Mouse (Mus musculus): ENCODE results near the gene Pomp. TPM values are rescaled to one million over a fixed set of nuclear protein-coding genes. Genes with fewer than 3 reads are reported as not detected.
"Not testable (repeated sequence)": the region's sequence is repeated elsewhere in the genome, so short reads cannot be mapped to it uniquely, and the experiment has no call there.

Pomp gene
- polyA plus RNA-seq, 1 experiment from 2014 or later, result 172 TPM

DNA sequence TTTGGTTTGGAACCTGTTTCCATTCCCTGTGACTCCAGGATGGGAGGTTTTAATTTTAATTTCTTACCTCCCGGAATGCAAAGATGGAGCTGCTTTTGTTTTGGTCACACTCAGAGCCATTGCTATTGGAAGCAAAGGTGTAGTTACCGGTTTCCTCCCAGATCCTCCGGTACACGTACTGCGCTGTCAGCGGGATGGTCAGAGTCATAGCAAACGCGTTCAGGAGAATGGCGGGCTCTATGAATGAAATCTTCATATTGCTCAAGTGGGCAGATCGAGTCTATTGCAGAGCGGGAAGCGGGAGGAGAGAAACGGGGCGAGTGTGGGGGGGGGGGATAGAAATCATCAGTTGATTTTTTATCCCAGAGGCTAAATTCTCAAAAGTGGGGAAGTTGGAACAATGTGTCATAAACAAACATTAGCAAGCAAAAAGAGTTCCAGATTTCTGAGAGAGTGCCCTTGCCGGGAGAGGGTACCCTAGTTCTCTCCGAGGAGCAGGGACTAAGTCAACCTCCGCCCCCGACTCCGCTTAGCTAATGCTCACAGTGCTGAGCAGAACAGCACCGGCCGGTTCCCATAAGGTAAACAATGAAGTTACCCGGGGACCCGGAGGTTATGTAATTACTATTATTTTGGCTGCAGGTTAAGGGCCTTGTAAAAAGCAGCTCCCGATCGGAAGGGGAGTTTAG lies 33.6 kb downstream of the Pomp start:
- peaks cover 31% of the 10 kb centered on the region for H3K4me1 ChIP-seq (ENCODE audit: control insufficient read depth, low read depth, low read length)
- WGBS (ENCODE audit: insufficient replicate concordance), result 3% methylated on average over 25 of the region's 25 CpGs
- peak overlapping the region; percentile 87 for H3K27ac ChIP-seq (ENCODE audit: low read length)

GRCm38 (mm10) chr5:147894455-147895076 lies 34.3 kb downstream of the Pomp start, which contains the start of gene Slc46a3:
TSS of gene Slc46a3 (minus strand) at chr5:147894815.
- Histone ChIP-seq H3K27me3 (ENCODE audit: control insufficient read depth, insufficient read depth, low read depth, low read length) (no peaks in the 10 kb centered on the region), H3K9me3 (replicated peaks; ENCODE audit: control insufficient read depth, low read length) (no peaks in the 10 kb centered on the region), H3K4me2 (ENCODE audit: low read depth, low read length) (peak within 1 kb of the TSS; percentile 78), H3K36me3 (ENCODE audit: control insufficient read depth, insufficient read depth) (no peaks in the 10 kb centered on the region; the same call in 1 of the 2 replicates), H3K4me1 (ENCODE audit: control insufficient read depth, low read depth, low read length) (peaks cover 31% of the 10 kb centered on the region), H3K27ac (ENCODE audit: low read length) (peak within 1 kb of the TSS; percentile 87), H3K4me3 (ENCODE audit: low read depth, low read length) (peak within 1 kb of the TSS; percentile 81), H3K9ac (ENCODE audit: low read depth, low read length) (peak within 1 kb of the TSS; percentile 84)
- WGBS (ENCODE audit: insufficient replicate concordance), result under 1% methylated on average over 47 of the region's 47 CpGs
- ATAC-seq (ENCODE audit: low read depth), result peak; percentile 96

More for the DNA sequence above, 33.6 kb downstream of the Pomp start:
- Histone ChIP-seq H3K9me3 (replicated peaks; ENCODE audit: control insufficient read depth, low read length) (no peaks in the 10 kb centered on the region), H3K27me3 (ENCODE audit: control insufficient read depth, insufficient read depth, low read depth, low read length) (no peaks in the 10 kb centered on the region), H3K4me3 (ENCODE audit: low read depth, low read length) (peak overlapping the region; percentile 81), H3K4me2 (ENCODE audit: low read depth, low read length) (peak overlapping the region; percentile 78), H3K9ac (ENCODE audit: low read depth, low read length) (peak overlapping the region; percentile 84), H3K36me3 (ENCODE audit: control insufficient read depth, insufficient read depth) (no peaks in the 10 kb centered on the region; the same call in 1 of the 2 replicates)
- ATAC-seq (ENCODE audit: low read depth), result peak; percentile 35

DNA sequence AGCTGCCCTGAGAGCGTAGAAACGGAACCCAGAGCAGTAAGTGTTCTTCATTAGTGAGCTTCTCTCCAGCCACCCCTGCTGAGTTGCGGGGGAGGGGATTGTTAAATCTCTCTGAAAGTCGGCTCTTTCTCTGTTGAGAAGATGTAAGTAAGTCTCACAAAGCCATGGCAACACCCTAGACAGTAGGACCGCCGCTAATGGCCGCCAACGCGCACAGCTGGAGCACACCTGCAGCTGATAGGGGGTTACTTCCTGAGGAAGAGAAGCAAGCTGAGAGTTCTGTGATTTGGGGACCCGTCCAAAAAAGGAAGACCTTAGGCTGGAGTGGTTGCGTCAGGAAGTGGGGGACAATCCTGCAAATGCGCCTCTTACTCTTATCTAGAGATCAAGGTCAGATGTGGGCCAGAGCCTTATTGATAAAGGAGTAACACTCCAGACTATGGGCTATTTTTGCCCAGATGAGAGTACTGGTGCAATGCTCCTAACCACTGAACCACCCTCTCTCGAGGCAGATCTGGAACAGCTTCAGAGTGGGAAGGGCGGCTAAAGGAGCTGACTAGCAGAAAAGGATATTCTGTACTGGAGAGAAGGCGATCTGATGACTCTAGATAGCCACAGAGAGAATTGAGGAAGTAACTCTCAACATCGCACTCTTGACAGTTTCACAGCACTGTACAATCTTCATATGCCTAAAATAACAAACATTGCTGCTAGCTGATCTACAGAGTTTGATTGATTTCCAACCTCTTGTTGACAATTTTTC lies 35.4 kb downstream of the Pomp start:
- 5% methylated on average over 16 of the region's 16 CpGs for whole genome bisulfite sequencing (ENCODE audit: insufficient replicate concordance)
- no peaks in the 10 kb centered on the region for H3K9me3 ChIP-seq (replicated peaks; ENCODE audit: control insufficient read depth, low read length)
- no peaks in the 10 kb centered on the region for H3K27me3 ChIP-seq (ENCODE audit: control insufficient read depth, insufficient read depth, low read depth, low read length)
- no peaks in the 10 kb centered on the region; the same call in 1 of the 2 replicates for H3K36me3 ChIP-seq (ENCODE audit: control insufficient read depth, insufficient read depth)
- peak overlapping the region; percentile 78 for H3K4me2 ChIP-seq (ENCODE audit: low read depth, low read length)
- H3K27ac ChIP-seq (ENCODE audit: low read length), result 0 out of 2 replicates have a peak overlapping the region, but pooled peaks have one; percentile 13
- H3K4me3 ChIP-seq (ENCODE audit: low read depth, low read length), result peak overlapping the region; percentile 81
- no peak for ATAC-seq (ENCODE audit: low read depth)
- peak overlapping the region; percentile 2 for H3K9ac ChIP-seq (ENCODE audit: low read depth, low read length)
- H3K4me1 ChIP-seq (ENCODE audit: control insufficient read depth, low read depth, low read length), result peaks cover 31% of the 10 kb centered on the region

DNA sequence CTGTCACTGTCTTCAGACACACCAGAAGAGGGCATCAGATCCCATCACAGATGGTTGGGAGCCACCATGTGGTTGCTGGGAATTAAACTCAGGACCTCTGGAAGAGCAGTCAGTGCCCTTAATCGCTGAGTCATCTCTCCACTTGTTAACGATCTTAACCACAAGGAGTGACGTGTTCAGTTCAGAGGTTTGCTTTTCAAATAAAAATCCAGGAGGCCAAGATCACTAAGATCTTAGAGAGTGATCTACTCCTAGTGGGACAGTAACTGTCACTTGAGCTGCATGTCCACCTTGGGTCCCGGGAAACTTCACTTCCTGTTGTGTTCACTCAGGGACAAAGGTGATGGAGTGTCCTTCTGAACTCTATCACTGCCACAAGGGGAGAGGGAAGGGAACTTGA lies 36.2 kb downstream of the Pomp start:
- H3K4me2 ChIP-seq (ENCODE audit: low read depth, low read length); ATAC-seq (ENCODE audit: low read depth); H3K4me3 ChIP-seq (ENCODE audit: low read depth, low read length); H3K36me3 ChIP-seq (ENCODE audit: control insufficient read depth, insufficient read depth); H3K9ac ChIP-seq (ENCODE audit: low read depth, low read length); H3K9me3 ChIP-seq (replicated peaks; ENCODE audit: control insufficient read depth, low read length); H3K27ac ChIP-seq (ENCODE audit: low read length); H3K27me3 ChIP-seq (ENCODE audit: control insufficient read depth, insufficient read depth, low read depth, low read length): not testable (repeated sequence)
- H3K4me1 ChIP-seq (ENCODE audit: control insufficient read depth, low read depth, low read length), result peaks cover 31% of the 10 kb centered on the region
- 18% methylated on average over 4 of the region's 4 CpGs for WGBS (ENCODE audit: insufficient replicate concordance)

DNA sequence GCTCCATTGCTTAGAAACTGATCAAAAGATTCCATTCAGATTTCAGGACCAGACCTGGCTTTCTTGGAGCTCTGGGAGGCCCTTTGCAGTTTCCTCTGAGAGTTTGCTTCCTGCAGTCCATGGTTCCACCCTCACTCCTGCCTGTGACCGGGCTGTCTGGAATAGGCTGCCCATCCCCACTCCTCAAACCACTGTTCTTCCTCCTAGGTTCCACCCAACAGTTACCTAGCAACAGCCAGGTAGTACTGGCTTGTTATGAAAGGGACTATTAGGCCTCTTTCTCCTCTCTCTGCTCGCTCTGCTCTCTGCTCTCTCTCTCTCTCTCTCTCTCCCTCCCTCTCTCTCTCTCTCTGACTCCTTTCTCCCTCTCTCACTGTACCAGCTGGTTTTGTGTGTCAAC lies 38.0 kb downstream of the Pomp start:
- Histone ChIP-seq H3K27me3 (ENCODE audit: control insufficient read depth, insufficient read depth, low read depth, low read length) (no peaks in the 10 kb centered on the region), H3K36me3 (ENCODE audit: control insufficient read depth, insufficient read depth) (no peaks in the 10 kb centered on the region), H3K4me3 (ENCODE audit: low read depth, low read length) (no peak overlapping the region), H3K4me2 (ENCODE audit: low read depth, low read length) (no peak overlapping the region), H3K9me3 (replicated peaks; ENCODE audit: control insufficient read depth, low read length) (no peaks in the 10 kb centered on the region), H3K9ac (ENCODE audit: low read depth, low read length) (no peak overlapping the region), H3K27ac (ENCODE audit: low read length) (no peak overlapping the region), H3K4me1 (ENCODE audit: control insufficient read depth, low read depth, low read length) (peaks cover 15% of the 10 kb centered on the region)
- ATAC-seq (ENCODE audit: low read depth), result no peak
- WGBS (ENCODE audit: insufficient replicate concordance), result 62% methylated on average over 2 of the region's 2 CpGs

GRCm38 (mm10) chr5:147898968-147899549 lies 38.8 kb downstream of the Pomp start:
- Histone ChIP-seq H3K4me1 (ENCODE audit: control insufficient read depth, low read depth, low read length) (peaks cover 10% of the 10 kb centered on the region), H3K36me3 (ENCODE audit: control insufficient read depth, insufficient read depth) (no peaks in the 10 kb centered on the region), H3K9me3 (replicated peaks; ENCODE audit: control insufficient read depth, low read length) (no peaks in the 10 kb centered on the region), H3K27me3 (ENCODE audit: control insufficient read depth, insufficient read depth, low read depth, low read length) (no peaks in the 10 kb centered on the region), H3K9ac (ENCODE audit: low read depth, low read length) (no peak overlapping the region), H3K4me3 (ENCODE audit: low read depth, low read length) (no peak overlapping the region), H3K27ac (ENCODE audit: low read length) (no peak overlapping the region), H3K4me2 (ENCODE audit: low read depth, low read length) (no peak overlapping the region)
- ATAC-seq (ENCODE audit: low read depth), result no peak
- 31% methylated on average over 4 of the region's 4 CpGs for WGBS (ENCODE audit: insufficient replicate concordance)

- no peak for ATAC-seq (ENCODE audit: low read depth)
- no peaks in the 10 kb centered on the region for H3K4me1 ChIP-seq (ENCODE audit: control insufficient read depth, low read depth, low read length)
- no peaks in the 10 kb centered on the region for H3K27me3 ChIP-seq (ENCODE audit: control insufficient read depth, insufficient read depth, low read depth, low read length)
- no peak overlapping the region for H3K9ac ChIP-seq (ENCODE audit: low read depth, low read length)
- H3K27ac ChIP-seq (ENCODE audit: low read length), result no peak overlapping the region
- no peak overlapping the region for H3K4me2 ChIP-seq (ENCODE audit: low read depth, low read length)
- no peaks in the 10 kb centered on the region for H3K36me3 ChIP-seq (ENCODE audit: control insufficient read depth, insufficient read depth)
- H3K9me3 ChIP-seq (replicated peaks; ENCODE audit: control insufficient read depth, low read length), result no peaks in the 10 kb centered on the region
- H3K4me3 ChIP-seq (ENCODE audit: low read depth, low read length), result no peak overlapping the region
- WGBS (ENCODE audit: insufficient replicate concordance), result 43% methylated on average over 15 of the region's 15 CpGs
These were observed 41.9 kb downstream of the Pomp start for GRCm38 (mm10) chr5:147902008-147902757.

GRCm38 (mm10) chr5:147903166-147903565 lies 42.9 kb downstream of the Pomp start:
- H3K4me3 ChIP-seq (ENCODE audit: low read depth, low read length), result no peak overlapping the region
- H3K9ac ChIP-seq (ENCODE audit: low read depth, low read length), result no peak overlapping the region
- H3K4me1 ChIP-seq (ENCODE audit: control insufficient read depth, low read depth, low read length), result no peaks in the 10 kb centered on the region
- no peaks in the 10 kb centered on the region for H3K36me3 ChIP-seq (ENCODE audit: control insufficient read depth, insufficient read depth)
- no peak overlapping the region for H3K27ac ChIP-seq (ENCODE audit: low read length)
- WGBS (ENCODE audit: insufficient replicate concordance), result 79% methylated on average over 9 of the region's 9 CpGs
- H3K27me3 ChIP-seq (ENCODE audit: control insufficient read depth, insufficient read depth, low read depth, low read length), result no peaks in the 10 kb centered on the region
- ATAC-seq (ENCODE audit: low read depth), result no peak
- no peak overlapping the region for H3K4me2 ChIP-seq (ENCODE audit: low read depth, low read length)
- no peaks in the 10 kb centered on the region for H3K9me3 ChIP-seq (replicated peaks; ENCODE audit: control insufficient read depth, low read length)

All from liver, embryonic 16.5 days (tissue).